Comparison of ENCODE assay signal across 22 mouse cellular contexts in the genomic region with DNA sequence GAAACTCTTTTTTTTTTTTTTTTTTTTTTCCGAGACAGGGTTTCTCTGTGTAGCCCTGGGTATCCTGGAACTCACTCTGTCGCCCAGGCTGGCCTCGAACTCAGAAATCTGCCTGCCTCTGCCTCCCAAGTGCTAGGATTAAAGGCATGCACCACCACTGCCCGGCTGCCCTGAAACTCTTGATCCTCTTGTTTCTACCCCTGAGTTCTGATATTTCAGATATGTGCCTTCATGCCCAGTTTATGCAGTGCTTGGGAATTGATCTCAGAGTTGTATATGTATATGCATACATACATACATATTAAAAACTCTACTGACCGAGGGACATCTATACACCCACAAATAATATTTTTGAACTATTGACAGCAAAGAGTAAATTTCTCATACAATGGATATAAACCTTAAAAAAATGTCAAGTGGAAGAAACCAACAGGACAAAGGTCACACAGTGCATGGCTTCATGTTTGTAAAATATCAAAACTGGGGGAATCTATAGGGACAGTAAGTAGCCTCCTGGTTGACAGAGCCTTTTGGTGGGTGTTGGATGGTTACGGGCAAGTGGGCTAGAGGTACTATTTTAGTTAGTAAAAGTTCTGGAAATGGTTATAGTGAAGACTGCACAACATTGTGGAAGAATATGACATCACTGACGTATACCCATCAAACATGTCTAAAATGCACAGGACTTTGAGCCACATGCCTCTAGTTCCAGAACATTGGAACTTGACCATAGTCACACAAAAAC. TPM values are rescaled to one million over a fixed set of nuclear protein-coding genes. Genes with fewer than 3 reads are reported as not detected.
DNase-seq lines count a peak whose midpoint lies in the region; ATAC-seq lines count a peak whose summit lies in the region.
"Had no signal": no experiment of that assay in that cellular context is flagged by ENCODE, and none has a peak within 500 bp of the region (broad histone marks: within the 10 kb centered on the region; RNA-seq: fewer than 3 reads in every experiment).

No protein-coding gene starts in this region.

- H3K9me3 ChIP-seq in liver, embryonic 16.5 days (replicated peaks; ENCODE audit: control insufficient read depth, low read length): no peaks in the 10 kb centered on the region
- H3K9me3 ChIP-seq: embryonic facial prominence, embryonic 15.5 days; heart, embryonic 15.5 days; limb, embryonic 10.5 days; lung, embryonic 15.5 days; megakaryocyte, embryonic 14.5 days; neural tube, embryonic 12.5 days had no signal

- ATAC-seq in liver, embryonic 16.5 days (ENCODE audit: low read depth): peak; percentile 66
- ATAC-seq: forebrain, embryonic 14.5 days had no signal

- H3K27me3 ChIP-seq in liver, embryonic 16.5 days (ENCODE audit: control insufficient read depth, insufficient read depth, low read depth, low read length): no peaks in the 10 kb centered on the region; the same call in 1 of the 2 replicates
- H3K27me3 ChIP-seq: neural tube, embryonic 12.5 days had no signal

- DNase-seq in heart, adult 11 months: peak; percentile 50
- no peak for DNase-seq in heart, adult 9 months (ENCODE audit: low spot score in 2 of 2)
- DNase-seq in spleen, adult 12 weeks (ENCODE audit: low spot score): peak; percentile 78
- no peak for DNase-seq in spleen, adult 18-20 months
- no peak for DNase-seq in layer of hippocampus, postnatal 14 days (ENCODE audit: low spot score in 2 of 2)
- DNase-seq in embryo, embryonic 11 days: no peak
- no peak for DNase-seq in frontal cortex, postnatal 10 days (ENCODE audit: low spot score in 2 of 2)
- DNase-seq: adrenal gland, postnatal 10 days; cerebellum, adult 9-10 months; gastrocnemius, adult 2 months; kidney, adult 18-20 months; kidney, postnatal 4 days; right cerebral cortex, postnatal 25 days had no signal

- peaks cover 3% of the 10 kb centered on the region; the same call in 1 of the 2 replicates for H3K36me3 ChIP-seq in liver, embryonic 16.5 days (ENCODE audit: control insufficient read depth, insufficient read depth)
- H3K36me3 ChIP-seq: embryonic facial prominence, embryonic 15.5 days; heart, embryonic 15.5 days; limb, embryonic 10.5 days; lung, embryonic 15.5 days; neural tube, embryonic 12.5 days had no signal

- H3K4me1 ChIP-seq in liver, embryonic 16.5 days (ENCODE audit: control insufficient read depth, low read depth, low read length): peaks cover 32% of the 10 kb centered on the region
- H3K4me1 ChIP-seq: embryonic facial prominence, embryonic 15.5 days; heart, embryonic 15.5 days; limb, embryonic 10.5 days; lung, embryonic 15.5 days; neural tube, embryonic 12.5 days had no signal

- peak overlapping the region; percentile 25 for H3K9ac ChIP-seq in liver, embryonic 16.5 days (ENCODE audit: low read depth, low read length)
- H3K9ac ChIP-seq: embryonic facial prominence, embryonic 15.5 days; heart, embryonic 15.5 days; hindbrain, embryonic 14.5 days; lung, embryonic 15.5 days; neural tube, embryonic 12.5 days had no signal

- peak overlapping the region; percentile 34 for H3K4me3 ChIP-seq in liver, embryonic 16.5 days (ENCODE audit: low read depth, low read length)
- H3K4me3 ChIP-seq: embryonic facial prominence, embryonic 15.5 days; gastrocnemius, adult 2 months; heart, embryonic 15.5 days; limb, embryonic 10.5 days; lung, embryonic 15.5 days; neural tube, embryonic 12.5 days had no signal

- peak overlapping the region; percentile 88 for H3K27ac ChIP-seq in liver, embryonic 16.5 days (ENCODE audit: low read length)
- H3K27ac ChIP-seq: embryonic facial prominence, embryonic 15.5 days; gastrocnemius, adult 2 months; heart, embryonic 15.5 days; hindbrain, embryonic 14.5 days; limb, embryonic 10.5 days; lung, embryonic 15.5 days; neural tube, embryonic 12.5 days had no signal

- no peak overlapping the region for H3K4me2 ChIP-seq in liver, embryonic 16.5 days (ENCODE audit: low read depth, low read length)
- H3K4me2 ChIP-seq: embryonic facial prominence, embryonic 15.5 days; heart, embryonic 15.5 days; hindbrain, embryonic 14.5 days; lung, embryonic 15.5 days; neural tube, embryonic 12.5 days had no signal

- 36% methylated on average over 7 of the region's 7 CpGs for whole genome bisulfite sequencing in liver, embryonic 16.5 days (ENCODE audit: insufficient replicate concordance)

RNA-seq across cellular contexts. Expression of a gene that starts 1.6 kb away (rescaled TPM):
- polyA plus RNA-seq in liver, embryonic 16.5 days (2015; fragmentation: Nextera tagmentation; extraction: Ambion mirVana): 158 and 159 TPM in 2 replicates
- total RNA-seq in layer of hippocampus, postnatal 14 days (2021): 1 to 10 TPM; 2.3 to 3.3 TPM
- total RNA-seq: gastrocnemius, adult 2 months had no signal

RNA-seq across cellular contexts. Expression of a gene that starts 1.9 kb away (rescaled TPM):
- polyA plus RNA-seq in liver, embryonic 16.5 days (2015; fragmentation: Nextera tagmentation; extraction: Ambion mirVana): 72,809 and 72,929 TPM in 2 replicates
- 100 to 1,000 TPM; 527 to 541 TPM for total RNA-seq in layer of hippocampus, postnatal 14 days (2021)

RNA-seq across cellular contexts. Expression of a gene that starts 9.0 kb away (rescaled TPM):
- polyA plus RNA-seq in liver, embryonic 16.5 days (2015; fragmentation: Nextera tagmentation; extraction: Ambion mirVana): 43.7 and 47.4 TPM in 2 replicates
- not detected for total RNA-seq in layer of hippocampus, postnatal 14 days (2021)
- total RNA-seq: adrenal gland, postnatal 10 days; gastrocnemius, adult 2 months had no signal

RNA-seq across cellular contexts. Expression of a gene that starts 11.1 kb away (rescaled TPM):
- polyA plus RNA-seq in liver, embryonic 16.5 days (2015; fragmentation: Nextera tagmentation; extraction: Ambion mirVana): 165,200 and 165,281 TPM in 2 replicates
- 100 to 1,000 TPM; 397 to 459 TPM for total RNA-seq in layer of hippocampus, postnatal 14 days (2021)

RNA-seq across cellular contexts. Expression of a gene that starts 14.7 kb away (rescaled TPM):
- polyA plus RNA-seq in liver, embryonic 16.5 days (2015; fragmentation: Nextera tagmentation; extraction: Ambion mirVana): 6.4 and 7.3 TPM in 2 replicates
- under 1 TPM; 0.93 to 0.99 TPM for total RNA-seq in layer of hippocampus, postnatal 14 days (2021)
- total RNA-seq: adrenal gland, postnatal 10 days; gastrocnemius, adult 2 months had no signal
- polyA plus RNA-seq: limb, embryonic 10.5 days had no signal

Comparison
In these comparisons a context has a peak if more than half of its experiments do, and no peak if none do; other contexts are left out.
1. DNase-seq: peak in heart, adult 11 months (single experiment) and spleen, adult 12 weeks (single experiment); none in heart, adult 9 months (0 of 2), spleen, adult 18-20 months (0 of 2), layer of hippocampus, postnatal 14 days (0 of 2), embryo, embryonic 11 days (single experiment) and frontal cortex, postnatal 10 days (0 of 2).